Mouse (Mus musculus) frontal cortex, postnatal 25 days (tissue): ENCODE measurements around the gene Antxr1.

ENCODE experiments used
- DNase-seq, 2 experiments: peaks; one replicate each; pipeline ENCODE4 v3.0.0; 2022; ENCODE audit warnings: low spot score in 2 of 2

The Antxr1 gene

DNA sequence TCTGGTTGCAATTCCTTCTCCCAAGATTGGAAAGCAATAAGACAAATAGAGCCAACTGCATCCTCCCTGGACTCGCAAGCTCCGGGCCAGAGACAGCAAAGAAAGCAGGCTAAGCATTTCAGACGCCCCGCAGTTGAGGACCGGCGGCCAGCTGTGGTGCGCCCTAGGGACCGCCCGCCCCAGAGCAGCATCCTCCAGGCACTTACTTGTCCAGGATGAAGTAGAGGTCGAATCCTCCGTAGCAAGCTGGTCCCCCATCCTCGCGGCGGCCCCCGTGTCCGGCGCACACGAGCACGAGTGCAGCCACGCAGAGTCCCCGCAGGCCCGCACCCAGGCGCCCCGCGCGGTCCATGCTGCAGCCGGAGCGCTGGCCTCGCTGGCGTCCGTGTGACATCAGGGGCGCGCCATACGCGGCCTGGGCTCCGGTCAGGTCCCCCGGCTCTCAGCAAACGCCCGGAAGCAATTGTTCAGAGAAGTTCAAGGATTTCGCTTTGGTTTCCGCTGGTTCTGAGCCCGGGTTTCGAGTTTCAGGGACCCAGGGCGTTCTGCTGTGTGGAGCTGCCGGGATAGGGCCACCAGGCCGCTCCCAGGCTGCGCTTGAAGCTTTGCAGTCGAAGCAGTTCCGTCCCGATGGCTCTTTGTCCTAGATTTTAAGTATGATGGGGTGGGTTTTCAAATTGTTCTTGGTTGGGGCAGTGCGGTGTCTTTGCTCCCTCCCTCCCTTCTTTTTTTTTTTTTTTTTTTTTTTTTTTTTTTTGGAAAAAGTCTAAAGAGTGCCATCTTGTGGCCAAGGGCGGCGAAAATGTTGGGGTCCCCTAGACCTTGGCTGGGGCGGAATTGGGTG, at the start of gene Antxr1:
Gene Antxr1 (minus strand): TSS at position 731 of the 844 bp plus-strand sequence.
- DNase-seq = peak; percentile 42 to 43

DNA sequence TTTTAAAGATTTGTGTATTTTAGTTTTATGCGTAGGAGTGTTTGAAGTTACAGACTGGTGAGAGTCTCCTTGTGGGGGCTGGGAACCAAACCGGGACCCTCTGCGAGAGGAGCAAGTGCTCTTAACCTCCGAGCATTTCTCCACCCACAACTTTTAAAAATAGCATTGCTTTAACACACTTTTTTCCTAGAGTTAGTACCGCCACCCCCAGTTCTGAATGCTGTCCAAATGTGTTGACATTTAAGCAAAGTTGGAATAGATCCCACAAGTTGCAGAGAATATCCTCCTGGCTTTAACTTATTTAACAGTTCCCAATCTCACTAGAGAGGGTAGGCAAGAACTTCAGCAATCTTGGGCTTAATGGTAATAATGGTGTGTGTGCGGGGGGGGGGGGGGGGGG, 49.1 kb upstream of the Antxr1 start:
- no peak for DNase-seq

DNA sequence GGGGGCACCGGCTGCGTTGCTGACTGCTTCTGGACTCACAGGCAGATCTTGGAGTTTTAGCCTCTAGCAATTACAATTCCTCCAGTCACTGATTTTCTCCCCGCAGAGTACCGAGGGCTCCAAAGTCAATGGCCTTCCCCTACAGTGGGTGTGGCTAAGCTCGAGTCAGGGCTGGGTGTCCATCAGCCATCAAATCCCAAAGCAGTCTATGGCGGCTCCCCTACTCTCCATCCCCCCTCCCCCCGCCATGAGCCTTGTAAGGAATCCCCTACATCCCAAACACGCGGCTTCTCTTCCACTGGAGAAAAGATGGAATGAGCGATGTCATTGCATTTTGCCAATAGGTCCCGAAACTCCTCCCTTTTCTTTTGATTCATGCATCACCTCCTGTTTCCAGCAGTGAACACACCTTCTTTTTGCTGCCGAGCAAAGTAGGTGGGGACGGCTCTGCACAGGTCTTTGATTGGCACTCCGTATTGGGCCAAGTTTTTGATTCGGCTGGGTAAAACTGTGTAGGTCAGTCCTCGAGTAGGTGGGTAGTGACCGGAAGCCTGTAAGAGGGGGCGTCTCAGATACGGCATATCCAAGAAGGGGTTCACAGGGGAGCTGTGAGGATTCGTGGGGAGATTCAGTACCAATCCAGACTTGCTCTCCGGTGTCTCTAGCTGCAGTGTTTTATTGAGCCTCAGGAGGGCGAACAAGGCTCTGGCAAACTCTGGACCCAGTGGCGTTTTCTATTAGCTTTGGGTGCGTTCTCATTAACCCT, 48.5 kb upstream of the Antxr1 start:
- no peak for DNase-seq

DNA sequence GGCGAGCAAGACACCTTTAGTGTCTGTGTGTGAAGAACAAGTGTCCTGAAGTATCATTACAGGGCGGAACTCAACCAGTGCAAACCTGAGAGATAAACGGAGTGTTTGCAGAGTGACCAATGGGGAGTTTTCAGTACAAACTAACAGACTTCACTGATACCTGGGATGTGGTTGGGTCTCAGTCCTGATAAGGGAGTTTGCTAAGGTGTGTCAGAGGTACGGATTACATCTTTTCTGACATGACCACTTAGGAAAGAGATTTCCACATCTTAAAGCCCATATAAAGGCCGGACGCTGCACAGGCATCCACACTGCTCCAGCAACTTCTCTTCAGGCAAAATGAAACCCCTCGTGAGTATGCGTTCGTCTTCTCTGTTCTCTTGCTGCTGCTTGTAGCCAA, 37.4 kb upstream of the Antxr1 start, which contains the start of gene Gkn2:
Gene Gkn2 (plus strand): TSS at position 301 of the 400 bp plus-strand sequence.
- DNase-seq = no peak

DNA sequence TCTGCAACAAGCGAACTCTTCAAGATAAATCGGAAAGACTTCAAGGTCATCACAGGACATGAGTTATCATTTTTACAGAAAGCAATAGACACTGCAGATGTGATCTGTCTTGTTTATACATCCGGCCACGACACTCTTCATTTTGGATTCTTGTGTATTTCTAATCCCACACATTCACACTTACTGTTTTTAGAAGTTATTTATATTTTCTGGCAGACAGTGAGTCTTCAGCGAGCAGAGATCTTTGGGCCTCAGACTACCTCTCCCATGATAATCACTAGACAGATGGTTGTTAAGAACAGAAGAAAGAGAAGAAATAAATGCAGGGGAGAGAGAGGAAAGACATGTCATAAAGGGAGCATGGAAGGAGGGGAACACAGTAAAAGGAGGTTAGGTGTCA, 33.6 kb upstream of the Antxr1 start:
- no peak for DNase-seq

DNA sequence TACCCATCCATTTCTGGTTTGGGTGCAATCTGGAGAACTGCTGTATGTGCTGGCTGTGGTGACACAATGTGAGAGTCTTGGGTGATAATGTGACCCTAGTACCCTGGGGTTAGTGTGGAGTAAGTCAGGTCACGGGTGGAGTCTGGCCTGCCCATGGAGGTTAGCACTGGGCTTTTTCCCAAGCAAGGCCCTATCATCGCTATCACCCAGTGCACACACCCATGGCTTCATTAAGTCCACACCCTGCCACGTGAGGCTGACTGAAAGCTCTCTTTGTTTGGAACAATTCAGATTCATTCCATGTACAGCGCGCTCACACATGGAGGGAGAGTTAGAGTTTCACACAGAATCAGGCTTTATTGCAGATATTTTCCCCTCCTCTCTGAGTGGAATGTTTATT, 18.8 kb upstream of the Antxr1 start:
- DNase-seq = no peak

DNA sequence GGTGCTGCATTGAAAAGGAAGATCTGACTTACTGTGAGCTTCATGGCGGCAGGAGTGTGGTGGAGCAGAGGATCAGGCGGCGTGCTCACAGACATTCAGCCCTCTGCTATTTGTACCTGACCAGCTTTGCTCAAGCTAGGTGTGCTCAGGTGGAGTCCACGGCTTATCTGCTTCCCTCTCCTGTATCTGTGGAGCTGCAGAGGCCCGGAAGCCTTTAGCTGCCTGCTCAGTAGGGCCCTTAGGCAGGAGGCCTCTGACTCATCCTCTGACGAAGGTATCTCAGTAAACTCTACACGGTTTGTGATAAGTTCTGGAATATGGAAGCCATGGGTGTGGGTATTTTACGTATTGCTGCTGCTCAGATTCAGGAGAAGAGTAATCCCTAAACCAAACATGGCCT, 15.2 kb upstream of the Antxr1 start, which contains the start of gene Gkn1:
Gene Gkn1 (minus strand): TSS at position 114 of the 400 bp plus-strand sequence.
- no peak for DNase-seq

DNA sequence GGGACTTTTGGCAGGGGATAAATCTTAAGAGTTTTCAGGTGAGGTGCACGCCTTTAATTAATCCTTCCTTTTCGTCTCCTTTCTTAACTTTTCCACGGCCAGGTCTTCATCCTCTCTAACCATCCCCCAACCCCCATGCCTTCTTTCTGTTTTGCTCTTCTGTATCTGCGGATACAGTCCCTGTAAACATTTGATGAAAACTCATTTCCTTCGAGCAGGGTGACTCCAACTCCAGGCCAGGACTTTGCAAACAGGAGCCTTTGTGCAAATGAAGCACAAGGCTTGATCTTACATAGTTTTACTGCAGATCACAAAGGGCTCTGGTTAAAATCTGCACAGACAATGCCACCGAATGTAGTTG, 294 bp upstream of the Antxr1 start:
- no peak for DNase-seq

DNA sequence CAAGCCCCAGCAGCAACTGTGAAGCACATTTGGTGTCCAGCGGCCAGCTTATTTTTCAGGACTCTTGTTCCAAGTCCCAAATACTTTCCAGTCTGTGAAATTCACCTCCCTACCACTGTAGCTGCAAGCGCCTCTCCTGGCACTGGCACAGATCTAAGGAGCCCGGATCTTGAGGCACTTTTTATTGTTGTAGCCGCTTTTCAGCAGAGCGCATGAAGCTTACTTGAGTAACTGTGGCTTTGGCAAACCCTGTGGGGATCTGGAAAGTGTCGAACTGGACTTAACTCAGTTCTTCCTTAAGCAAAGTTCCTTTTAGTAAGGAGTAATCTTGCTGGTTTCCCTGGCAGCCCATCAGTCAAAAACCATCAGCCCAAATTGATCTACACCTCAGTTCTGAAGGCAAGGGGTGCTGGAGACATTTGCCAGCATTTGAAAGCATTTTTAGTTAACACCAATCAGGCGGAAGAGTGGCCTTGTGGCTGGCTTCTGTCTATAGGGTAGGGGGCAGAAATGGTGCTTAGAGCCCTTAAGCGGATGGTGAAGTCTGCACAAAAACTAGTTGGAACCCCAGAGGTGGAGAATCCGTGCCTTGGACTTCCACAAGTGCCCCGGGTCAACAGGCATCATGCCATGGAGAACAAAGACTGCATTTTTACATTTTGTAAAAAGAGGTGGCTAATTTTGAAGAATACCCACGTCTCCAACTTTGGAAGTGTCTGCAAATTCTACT, 1.1 kb downstream of the Antxr1 start:
- DNase-seq = peak in 1 of 2 experiments; percentile 14

DNA sequence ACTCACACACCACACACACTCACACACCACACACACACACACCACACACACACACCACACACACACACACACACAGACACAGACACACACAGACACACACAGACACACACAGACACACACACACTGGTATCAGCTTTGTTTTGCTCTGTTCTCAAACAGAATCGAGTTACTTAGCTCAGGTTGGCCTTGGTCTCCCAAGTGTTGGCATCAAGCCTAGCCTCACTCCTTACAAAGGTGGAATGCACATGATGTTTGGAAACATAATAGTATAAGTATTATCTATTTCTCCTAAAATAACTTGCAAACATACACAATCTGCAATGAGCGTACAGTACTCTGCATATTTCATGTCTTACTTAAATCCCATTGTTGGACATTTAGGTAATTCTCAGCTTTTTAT, 3.2 kb downstream of the Antxr1 start:
- no peak for DNase-seq

DNA sequence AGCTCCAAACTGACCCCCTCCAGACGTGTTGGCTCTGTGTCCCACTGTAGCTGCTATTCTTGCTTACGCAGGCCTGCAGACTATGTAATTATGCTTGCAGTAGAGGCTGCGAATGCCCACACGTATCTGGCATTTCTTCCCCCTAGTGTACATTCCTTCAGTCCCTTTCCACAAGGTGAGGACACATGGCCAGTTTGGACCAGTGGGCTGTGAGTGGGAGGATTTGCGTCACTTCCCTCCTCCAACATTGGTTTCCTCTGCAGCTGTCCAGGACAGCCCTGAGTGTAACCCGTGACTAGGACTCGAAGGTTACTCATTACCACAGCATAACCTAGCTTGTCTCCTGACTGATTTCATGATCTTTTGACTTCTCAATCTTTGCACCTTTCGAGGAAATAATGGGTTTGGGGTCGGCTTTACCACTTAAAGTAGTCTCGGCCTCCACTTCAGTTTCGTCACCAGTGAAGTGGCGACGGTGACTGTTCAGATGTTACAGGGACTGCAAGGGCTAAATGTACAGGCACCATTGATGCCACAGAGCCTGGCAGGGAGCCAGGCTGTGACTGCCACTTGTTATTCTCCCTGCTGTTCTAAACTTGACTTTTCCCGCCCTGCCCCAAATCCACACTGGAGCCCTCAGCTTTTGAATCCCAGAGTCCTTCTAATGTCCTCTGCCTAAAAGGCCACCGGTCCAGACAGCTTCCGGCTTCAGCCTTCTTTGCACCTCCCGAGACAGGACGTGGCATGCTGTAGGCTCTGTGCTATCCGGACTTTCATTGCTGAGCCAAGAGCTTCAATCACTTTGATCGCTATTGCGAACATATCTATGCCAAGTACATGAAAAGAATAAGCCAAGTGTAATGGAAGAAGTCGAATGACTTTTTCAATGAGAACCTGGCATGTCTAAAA, 7.1 kb downstream of the Antxr1 start:
- DNase-seq = no peak

DNA sequence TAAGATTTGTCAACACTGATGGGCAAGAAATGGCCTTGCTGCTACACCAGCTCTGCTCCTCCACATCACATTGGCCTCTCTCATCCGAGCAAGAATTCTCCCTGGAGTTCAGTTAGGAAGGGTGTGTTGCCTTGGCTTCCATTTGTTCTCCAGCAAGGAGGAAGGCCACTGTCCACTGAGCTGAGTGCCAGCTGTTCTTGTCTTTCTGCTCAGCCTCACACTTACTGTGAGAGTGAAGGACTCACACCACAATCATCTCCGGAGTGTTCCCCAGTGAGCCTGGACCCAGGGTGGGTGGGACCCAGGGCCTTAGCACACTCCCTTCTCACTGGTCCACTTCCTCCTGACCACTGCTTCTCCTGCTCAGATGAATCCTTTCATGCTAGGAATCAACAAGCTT, 8.7 kb downstream of the Antxr1 start:
- DNase-seq = no peak

DNA sequence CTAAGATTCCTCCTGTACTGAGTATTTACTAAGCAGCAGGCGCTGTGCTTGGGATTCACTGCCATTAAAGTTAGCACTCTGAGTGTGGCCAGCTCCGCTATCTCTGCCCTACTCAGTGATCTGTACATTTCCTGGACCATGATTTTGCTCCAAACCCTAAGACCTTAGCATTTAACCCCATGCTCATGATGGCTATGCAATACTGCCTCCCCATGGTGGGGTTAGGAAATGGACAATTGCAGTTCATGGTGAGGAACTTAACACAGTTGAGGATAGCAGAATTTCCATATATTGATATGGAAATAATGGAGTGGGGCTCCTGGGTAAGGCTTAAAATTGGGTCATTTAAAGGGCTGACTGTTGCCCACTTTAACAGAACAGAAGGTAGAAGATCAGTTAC, 12.2 kb downstream of the Antxr1 start:
- peak in 1 of 2 experiments; percentile 31 for DNase-seq

DNA sequence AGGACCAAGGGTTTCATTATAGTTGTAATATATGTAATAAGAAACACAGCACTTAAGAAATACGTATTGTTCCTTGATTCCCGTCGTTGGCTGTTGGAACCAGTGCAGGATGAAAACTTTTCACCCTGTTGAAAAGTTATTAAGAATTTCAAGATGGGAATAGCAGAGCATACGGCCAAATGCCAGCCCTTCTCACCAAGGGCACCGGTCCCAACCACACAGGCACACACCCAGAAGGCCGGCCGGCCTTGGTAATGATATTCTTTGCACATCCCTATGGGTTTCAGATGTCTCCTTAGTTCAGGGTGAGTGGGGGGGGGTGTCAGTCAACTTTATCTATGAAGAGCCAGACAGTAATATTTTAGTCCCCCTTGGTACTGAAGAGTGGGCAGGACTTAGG, 17.0 kb downstream of the Antxr1 start:
- no peak for DNase-seq

DNA sequence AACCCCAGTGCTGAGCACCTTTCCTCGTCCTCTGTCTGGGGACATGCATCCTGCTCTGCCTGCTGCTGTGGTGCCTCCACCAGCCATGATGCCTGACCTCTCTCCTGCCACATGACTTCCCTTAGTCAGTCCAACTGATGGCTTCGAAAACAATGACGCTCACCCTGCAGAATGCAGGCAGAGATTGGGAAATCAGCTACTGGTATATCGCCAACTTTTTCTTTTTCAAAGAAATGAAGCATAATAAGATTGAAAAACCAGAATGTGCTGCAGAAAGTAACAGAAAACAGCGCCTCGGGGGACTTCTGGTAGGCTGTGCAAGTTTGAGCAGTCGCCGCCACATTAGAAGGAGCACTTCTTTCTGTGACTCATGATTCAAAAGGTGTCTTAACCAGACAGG, 18.7 kb downstream of the Antxr1 start:
- DNase-seq = no peak

DNA sequence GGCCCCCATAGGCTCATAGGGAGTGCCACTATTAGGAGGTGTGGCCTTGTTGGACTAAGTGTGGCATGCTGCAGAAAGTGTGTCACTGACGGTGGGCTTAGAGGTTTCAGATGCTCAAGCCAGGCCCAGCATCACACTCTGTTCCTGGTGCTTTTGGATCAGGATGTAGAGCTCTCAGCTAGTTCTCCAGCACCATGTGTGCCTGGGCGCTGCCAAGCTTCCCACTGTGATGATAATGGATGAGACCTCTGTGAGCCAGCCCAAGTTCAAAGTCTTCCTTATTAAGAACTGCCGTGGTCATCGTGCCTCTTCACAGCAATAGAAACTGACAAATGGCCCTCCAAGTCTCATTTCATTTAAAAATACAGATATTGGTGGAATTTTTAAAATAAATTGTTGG, 22.9 kb downstream of the Antxr1 start:
- DNase-seq = no peak

DNA sequence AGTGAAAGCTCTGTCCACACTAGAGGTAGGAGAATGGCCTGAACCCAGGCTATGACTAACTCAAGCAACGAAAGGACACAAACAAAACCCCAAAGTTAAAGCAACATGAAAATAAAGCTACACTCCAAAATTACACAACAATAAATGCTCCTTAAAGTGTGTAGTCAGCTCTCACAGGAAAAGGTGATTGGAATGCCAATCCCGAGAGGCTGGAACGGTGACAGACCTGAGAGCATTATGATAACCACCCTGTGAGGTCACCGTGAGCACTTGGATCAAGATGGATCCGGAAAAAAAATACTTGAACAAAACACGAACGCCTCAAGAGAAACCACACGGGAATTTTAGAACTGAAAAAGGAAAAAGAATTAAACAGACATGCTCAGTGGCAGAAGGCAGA, 31.1 kb downstream of the Antxr1 start:
- DNase-seq = no peak

DNA sequence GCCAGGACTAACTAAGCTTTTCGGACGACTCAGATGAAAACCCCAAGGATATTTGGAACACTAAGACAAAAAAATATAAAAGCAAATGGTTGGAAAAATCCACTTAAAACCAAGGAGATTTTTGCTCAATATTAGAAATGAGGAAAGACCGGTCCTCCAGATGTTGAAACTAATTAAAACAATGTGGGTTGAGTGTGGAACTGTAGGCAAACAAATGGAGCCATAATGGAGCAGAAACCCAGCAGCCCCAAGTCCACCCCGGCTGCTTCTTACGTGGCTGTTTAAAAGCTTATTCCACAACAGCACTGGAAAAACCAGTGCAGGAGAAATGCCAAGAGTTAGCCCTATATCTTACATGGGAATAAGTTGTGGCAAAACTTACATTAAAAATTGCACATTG, 32.9 kb downstream of the Antxr1 start:
- no peak for DNase-seq

DNA sequence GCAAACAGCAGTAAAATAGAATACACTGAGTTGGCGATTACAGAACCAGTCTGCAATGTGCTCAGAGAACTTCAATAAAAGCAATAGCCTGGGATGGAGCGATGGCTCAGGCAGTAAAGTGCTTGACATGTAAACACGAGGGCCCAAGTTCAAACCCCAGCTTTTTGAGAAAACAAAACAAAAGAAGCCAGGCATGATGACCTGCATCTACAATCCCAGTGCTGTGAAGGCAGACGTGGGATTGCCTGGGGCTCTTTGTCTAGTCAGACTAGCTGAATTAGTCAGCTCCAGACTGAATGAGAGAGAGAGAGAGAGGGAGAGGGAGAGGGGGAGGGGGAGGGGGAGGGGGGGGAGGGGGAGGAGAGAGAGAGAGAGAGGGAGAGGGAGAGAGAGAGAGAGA, 33.6 kb downstream of the Antxr1 start:
- no peak for DNase-seq

DNA sequence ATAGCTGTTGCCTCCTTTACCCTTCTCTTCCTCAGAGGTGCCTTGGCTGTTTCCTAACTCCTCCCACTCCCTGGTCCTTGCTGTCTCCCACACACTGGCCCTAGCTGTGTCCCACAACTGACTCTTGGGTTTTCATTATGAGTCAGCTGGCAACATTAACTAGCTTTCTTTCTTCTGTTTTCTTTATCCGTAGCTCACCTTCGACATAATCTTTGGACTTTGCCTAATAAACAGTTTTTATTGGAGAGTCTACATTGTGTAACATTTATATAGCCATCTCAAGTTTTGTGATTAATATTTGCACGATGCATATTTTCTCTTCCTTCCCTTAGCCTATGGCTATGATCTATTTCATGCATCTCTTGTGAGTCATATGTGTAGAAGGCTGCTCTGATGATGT, 40.7 kb downstream of the Antxr1 start:
- DNase-seq = no peak
